Mouse (Mus musculus): ENCODE data around the gene Itgb5. TPM values are rescaled to one million over a fixed set of nuclear protein-coding genes. Genes with fewer than 3 reads are reported as not detected.

The Itgb5 gene
- polyA plus RNA-seq, 1 experiment from 2014 or later, result 4.9 TPM

- no peak overlapping the region for H3K27ac ChIP-seq (ENCODE audit: low read length)
- H3K36me3 ChIP-seq (ENCODE audit: control insufficient read depth, insufficient read depth), result no peaks in the 10 kb centered on the region
- peaks cover 4% of the 10 kb centered on the region; the same call in 1 of the 2 replicates for H3K4me1 ChIP-seq (ENCODE audit: control insufficient read depth, low read depth, low read length)
- no peaks in the 10 kb centered on the region for H3K27me3 ChIP-seq (ENCODE audit: control insufficient read depth, insufficient read depth, low read depth, low read length)
- no peak overlapping the region for H3K4me3 ChIP-seq (ENCODE audit: low read depth, low read length)
- no peak for ATAC-seq (ENCODE audit: low read depth)
- no peak overlapping the region for H3K9ac ChIP-seq (ENCODE audit: low read depth, low read length)
- no peak overlapping the region for H3K4me2 ChIP-seq (ENCODE audit: low read depth, low read length)
- 39% methylated on average over 4 of the region's 4 CpGs for WGBS (ENCODE audit: insufficient replicate concordance)
- H3K9me3 ChIP-seq (replicated peaks; ENCODE audit: control insufficient read depth, low read length), result no peaks in the 10 kb centered on the region
These were observed 107.4 kb downstream of the Itgb5 start for GRCm38 (mm10) chr16:33936885-33937284.

- WGBS (ENCODE audit: insufficient replicate concordance), result 40% methylated on average over 8 of the region's 8 CpGs
- H3K27me3 ChIP-seq (ENCODE audit: control insufficient read depth, insufficient read depth, low read depth, low read length), result no peaks in the 10 kb centered on the region
- H3K4me2 ChIP-seq (ENCODE audit: low read depth, low read length), result no peak overlapping the region
- no peak overlapping the region for H3K4me3 ChIP-seq (ENCODE audit: low read depth, low read length)
- H3K4me1 ChIP-seq (ENCODE audit: control insufficient read depth, low read depth, low read length), result peaks cover 4% of the 10 kb centered on the region; the same call in 1 of the 2 replicates
- H3K36me3 ChIP-seq (ENCODE audit: control insufficient read depth, insufficient read depth), result no peaks in the 10 kb centered on the region
- H3K27ac ChIP-seq (ENCODE audit: low read length), result no peak overlapping the region
- no peak for ATAC-seq (ENCODE audit: low read depth)
- no peaks in the 10 kb centered on the region for H3K9me3 ChIP-seq (replicated peaks; ENCODE audit: control insufficient read depth, low read length)
- H3K9ac ChIP-seq (ENCODE audit: low read depth, low read length), result no peak overlapping the region
These were observed 108.1 kb downstream of the Itgb5 start for GRCm38 (mm10) chr16:33937567-33937966.

GRCm38 (mm10) chr16:33938311-33939132 lies 109.1 kb downstream of the Itgb5 start:
- Histone ChIP-seq H3K27ac (ENCODE audit: low read length) (no peak overlapping the region), H3K9me3 (replicated peaks; ENCODE audit: control insufficient read depth, low read length) (no peaks in the 10 kb centered on the region), H3K4me1 (ENCODE audit: control insufficient read depth, low read depth, low read length) (peaks cover 4% of the 10 kb centered on the region; the same call in 1 of the 2 replicates), H3K27me3 (ENCODE audit: control insufficient read depth, insufficient read depth, low read depth, low read length) (no peaks in the 10 kb centered on the region), H3K4me2 (ENCODE audit: low read depth, low read length) (no peak overlapping the region), H3K4me3 (ENCODE audit: low read depth, low read length) (no peak overlapping the region), H3K9ac (ENCODE audit: low read depth, low read length) (no peak overlapping the region), H3K36me3 (ENCODE audit: control insufficient read depth, insufficient read depth) (no peaks in the 10 kb centered on the region)
- ATAC-seq (ENCODE audit: low read depth), result no peak
- WGBS (ENCODE audit: insufficient replicate concordance), result 55% methylated on average over 12 of the region's 12 CpGs

- Histone ChIP-seq H3K9me3 (replicated peaks; ENCODE audit: control insufficient read depth, low read length) (no peaks in the 10 kb centered on the region), H3K4me3 (ENCODE audit: low read depth, low read length) (no peak overlapping the region), H3K4me1 (ENCODE audit: control insufficient read depth, low read depth, low read length) (peaks cover 4% of the 10 kb centered on the region; the same call in 1 of the 2 replicates), H3K27ac (ENCODE audit: low read length) (no peak overlapping the region), H3K4me2 (ENCODE audit: low read depth, low read length) (no peak overlapping the region), H3K36me3 (ENCODE audit: control insufficient read depth, insufficient read depth) (no peaks in the 10 kb centered on the region), H3K9ac (ENCODE audit: low read depth, low read length) (no peak overlapping the region), H3K27me3 (ENCODE audit: control insufficient read depth, insufficient read depth, low read depth, low read length) (no peaks in the 10 kb centered on the region)
- WGBS (ENCODE audit: insufficient replicate concordance), result 66% methylated on average over 2 of the region's 2 CpGs
- no peak for ATAC-seq (ENCODE audit: low read depth)
These were observed 109.7 kb downstream of the Itgb5 start for GRCm38 (mm10) chr16:33939133-33939531.

- Histone ChIP-seq H3K36me3 (ENCODE audit: control insufficient read depth, insufficient read depth) (no peaks in the 10 kb centered on the region), H3K4me3 (ENCODE audit: low read depth, low read length) (no peak overlapping the region), H3K27ac (ENCODE audit: low read length) (no peak overlapping the region), H3K9me3 (replicated peaks; ENCODE audit: control insufficient read depth, low read length) (no peaks in the 10 kb centered on the region), H3K4me1 (ENCODE audit: control insufficient read depth, low read depth, low read length) (peaks cover under 1% of the 10 kb centered on the region; the same call in 1 of the 2 replicates), H3K4me2 (ENCODE audit: low read depth, low read length) (no peak overlapping the region), H3K27me3 (ENCODE audit: control insufficient read depth, insufficient read depth, low read depth, low read length) (no peaks in the 10 kb centered on the region), H3K9ac (ENCODE audit: low read depth, low read length) (no peak overlapping the region)
- no peak for ATAC-seq (ENCODE audit: low read depth)
- 52% methylated on average over 9 of the region's 9 CpGs for WGBS (ENCODE audit: insufficient replicate concordance)
These were observed 110.2 kb downstream of the Itgb5 start for GRCm38 (mm10) chr16:33939636-33940035.

DNA sequence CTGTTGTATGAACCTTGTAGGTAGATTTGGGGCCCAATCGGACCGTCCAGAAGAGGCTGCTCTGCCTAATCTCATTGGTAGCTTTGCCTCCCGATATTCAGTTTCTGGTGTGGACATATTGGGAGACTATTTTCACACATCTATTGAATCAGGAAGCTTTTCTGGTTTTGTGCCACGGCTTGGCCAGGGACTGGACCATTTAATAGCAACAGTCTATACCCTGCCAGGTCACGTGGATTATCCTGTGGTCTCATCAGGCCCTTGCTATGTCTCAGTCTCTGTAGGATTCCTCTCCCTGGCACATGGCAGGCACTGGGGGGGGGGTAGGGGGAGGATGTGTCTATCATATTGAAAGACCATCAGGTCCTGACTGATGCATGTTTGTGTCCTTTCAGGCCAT lies 110.6 kb downstream of the Itgb5 start:
- Histone ChIP-seq H3K4me3 (ENCODE audit: low read depth, low read length) (no peak overlapping the region), H3K27ac (ENCODE audit: low read length) (no peak overlapping the region), H3K27me3 (ENCODE audit: control insufficient read depth, insufficient read depth, low read depth, low read length) (no peaks in the 10 kb centered on the region), H3K4me2 (ENCODE audit: low read depth, low read length) (no peak overlapping the region), H3K9me3 (replicated peaks; ENCODE audit: control insufficient read depth, low read length) (no peaks in the 10 kb centered on the region), H3K9ac (ENCODE audit: low read depth, low read length) (no peak overlapping the region), H3K36me3 (ENCODE audit: control insufficient read depth, insufficient read depth) (no peaks in the 10 kb centered on the region), H3K4me1 (ENCODE audit: control insufficient read depth, low read depth, low read length) (no peaks in the 10 kb centered on the region)
- WGBS (ENCODE audit: insufficient replicate concordance), result 63% methylated on average over 5 of the region's 5 CpGs
- ATAC-seq (ENCODE audit: low read depth), result no peak

DNA sequence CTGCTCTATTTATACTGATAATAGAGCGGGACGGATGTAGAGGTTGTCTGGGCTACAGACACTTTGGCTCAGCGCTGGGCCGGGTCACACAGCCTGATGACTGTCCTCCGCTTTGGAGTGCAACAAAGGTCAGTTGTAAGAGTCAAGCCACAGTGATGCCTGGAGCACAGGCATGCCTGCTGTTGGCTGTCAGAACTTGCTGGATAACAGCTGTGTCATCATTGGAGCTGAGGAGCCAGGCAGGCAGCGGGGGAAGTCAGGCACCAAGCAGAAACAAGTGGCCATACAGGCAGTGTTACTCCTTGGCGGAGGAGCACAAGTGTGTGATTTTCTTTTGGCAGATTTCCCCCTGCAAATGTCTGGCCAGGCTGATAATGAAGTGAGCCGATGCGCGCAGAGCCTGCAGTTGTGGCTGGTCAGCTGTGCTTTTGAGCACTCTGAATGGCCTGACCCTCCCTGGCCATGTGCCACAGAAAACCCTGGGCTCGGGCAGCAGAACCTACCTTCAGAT lies 111.9 kb downstream of the Itgb5 start:
- Histone ChIP-seq H3K9me3 (replicated peaks; ENCODE audit: control insufficient read depth, low read length) (no peaks in the 10 kb centered on the region), H3K4me3 (ENCODE audit: low read depth, low read length) (no peak overlapping the region), H3K4me2 (ENCODE audit: low read depth, low read length) (no peak overlapping the region), H3K36me3 (ENCODE audit: control insufficient read depth, insufficient read depth) (no peaks in the 10 kb centered on the region), H3K27ac (ENCODE audit: low read length) (no peak overlapping the region), H3K4me1 (ENCODE audit: control insufficient read depth, low read depth, low read length) (peaks cover 3% of the 10 kb centered on the region; the same call in 1 of the 2 replicates), H3K27me3 (ENCODE audit: control insufficient read depth, insufficient read depth, low read depth, low read length) (no peaks in the 10 kb centered on the region), H3K9ac (ENCODE audit: low read depth, low read length) (no peak overlapping the region)
- 46% methylated on average over 11 of the region's 11 CpGs for WGBS (ENCODE audit: insufficient replicate concordance)
- peak; percentile 35 for ATAC-seq (ENCODE audit: low read depth)

- 59% methylated on average over 11 of the region's 11 CpGs for WGBS (ENCODE audit: insufficient replicate concordance)
- no peak for ATAC-seq (ENCODE audit: low read depth)
- H3K27me3 ChIP-seq (ENCODE audit: control insufficient read depth, insufficient read depth, low read depth, low read length), result no peaks in the 10 kb centered on the region
- no peak overlapping the region for H3K27ac ChIP-seq (ENCODE audit: low read length)
- no peaks in the 10 kb centered on the region for H3K9me3 ChIP-seq (replicated peaks; ENCODE audit: control insufficient read depth, low read length)
- no peak overlapping the region for H3K9ac ChIP-seq (ENCODE audit: low read depth, low read length)
- H3K4me2 ChIP-seq (ENCODE audit: low read depth, low read length), result no peak overlapping the region
- H3K4me1 ChIP-seq (ENCODE audit: control insufficient read depth, low read depth, low read length), result peaks cover 9% of the 10 kb centered on the region
- no peaks in the 10 kb centered on the region for H3K36me3 ChIP-seq (ENCODE audit: control insufficient read depth, insufficient read depth)
- H3K4me3 ChIP-seq (ENCODE audit: low read depth, low read length), result no peak overlapping the region
These were observed 112.9 kb downstream of the Itgb5 start for GRCm38 (mm10) chr16:33942341-33942740.

- no peaks in the 10 kb centered on the region for H3K27me3 ChIP-seq (ENCODE audit: control insufficient read depth, insufficient read depth, low read depth, low read length)
- no peak overlapping the region for H3K4me3 ChIP-seq (ENCODE audit: low read depth, low read length)
- H3K4me1 ChIP-seq (ENCODE audit: control insufficient read depth, low read depth, low read length), result peaks cover 12% of the 10 kb centered on the region
- H3K4me2 ChIP-seq (ENCODE audit: low read depth, low read length), result no peak overlapping the region
- no peaks in the 10 kb centered on the region for H3K9me3 ChIP-seq (replicated peaks; ENCODE audit: control insufficient read depth, low read length)
- no peaks in the 10 kb centered on the region for H3K36me3 ChIP-seq (ENCODE audit: control insufficient read depth, insufficient read depth)
- no peak for ATAC-seq (ENCODE audit: low read depth)
- no peak overlapping the region for H3K27ac ChIP-seq (ENCODE audit: low read length)
- H3K9ac ChIP-seq (ENCODE audit: low read depth, low read length), result no peak overlapping the region
- 87% methylated on average over 6 of the region's 6 CpGs for WGBS (ENCODE audit: insufficient replicate concordance)
These were observed 113.9 kb downstream of the Itgb5 start for GRCm38 (mm10) chr16:33943388-33943787.

All from liver, embryonic 16.5 days (tissue).